Mouse (Mus musculus): ENCODE results near the gene Aplp2. TPM values are rescaled to one million over a fixed set of nuclear protein-coding genes. Genes with fewer than 3 reads are reported as not detected.

Gene Aplp2
- polyA plus RNA-seq, 1 experiment from 2014 or later = 167 TPM

DNA sequence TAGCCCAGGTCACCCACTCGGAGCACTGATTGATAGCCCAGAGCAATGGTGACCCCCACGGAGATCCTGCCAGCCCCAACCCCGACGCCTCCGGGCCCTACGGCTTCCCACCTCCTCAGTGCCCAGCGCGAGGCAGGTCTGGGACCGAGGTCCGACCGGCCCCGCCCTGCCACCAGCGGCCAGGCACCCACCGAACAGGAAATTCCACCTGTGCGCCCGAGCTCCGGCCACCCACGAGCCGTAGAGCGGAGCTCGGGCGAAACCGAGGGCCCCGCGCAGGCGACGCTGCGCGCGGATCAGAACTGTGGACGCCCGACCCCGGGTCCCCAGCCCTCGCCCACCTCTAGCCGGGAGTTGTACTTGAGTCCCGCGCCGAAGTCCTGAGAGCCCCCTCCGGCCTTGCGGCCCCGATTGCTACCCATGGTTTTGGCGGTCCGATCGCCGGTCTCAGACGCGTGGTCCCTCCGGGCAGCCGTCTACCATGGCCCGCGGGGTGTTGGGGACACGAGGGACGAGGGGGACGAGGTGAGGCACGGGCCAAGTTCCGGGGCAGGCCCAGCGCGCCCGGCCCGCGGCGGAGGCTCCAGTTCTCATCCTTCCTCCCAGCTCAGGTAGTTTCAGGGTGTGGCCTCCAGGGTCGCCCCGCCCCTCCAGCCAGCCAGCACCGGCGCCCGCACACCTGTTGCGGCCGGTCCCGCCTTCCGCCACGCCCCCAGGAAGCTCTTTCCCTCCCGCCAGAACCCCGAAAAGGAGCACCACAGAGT is 80.2 kb downstream of the Aplp2 start, which contains the start of gene St14:
St14 (minus strand) TSS at position 649 of the 764 bp plus-strand sequence.
- H3K4me2 ChIP-seq (ENCODE audit: low read depth, severe bottlenecking) = peak within 1 kb of the TSS; percentile 69
- DNase-seq (ENCODE audit: low spot score) (peak; percentile 55), ATAC-seq (ENCODE audit: insufficient number of reproducible peaks, low FRiP score, low TSS enrichment, low read depth) (0 out of 2 replicates have a peak, but pooled peaks have one; percentile 44)
- H3K9ac ChIP-seq (ENCODE audit: low read length) = peak within 1 kb of the TSS; percentile 27; the same call in 1 of the 2 replicates
- H3K27me3 ChIP-seq (ENCODE audit: control insufficient read depth, insufficient read depth, low read length) = peaks cover 46% of the 10 kb centered on the region
- no peak within 1 kb of the TSS for H3K27ac ChIP-seq (replicated peaks; ENCODE audit: low read depth, low read length)
- H3K4me1 ChIP-seq (ENCODE audit: control insufficient read depth, insufficient read depth, low read length) = 0 out of 2 replicates have a peak, but pooled peaks cover 2% of the 10 kb centered on the region
- peak within 1 kb of the TSS; percentile 38 for H3K4me3 ChIP-seq (ENCODE audit: low read depth, low read length)
- H3K9me3 ChIP-seq (ENCODE audit: control insufficient read depth, low read length) = no peaks in the 10 kb centered on the region
- WGBS = under 1% methylated on average over 73 of the region's 74 CpGs
- H3K36me3 ChIP-seq (ENCODE audit: control insufficient read depth, insufficient read depth, low read length) = no peaks in the 10 kb centered on the region

DNA sequence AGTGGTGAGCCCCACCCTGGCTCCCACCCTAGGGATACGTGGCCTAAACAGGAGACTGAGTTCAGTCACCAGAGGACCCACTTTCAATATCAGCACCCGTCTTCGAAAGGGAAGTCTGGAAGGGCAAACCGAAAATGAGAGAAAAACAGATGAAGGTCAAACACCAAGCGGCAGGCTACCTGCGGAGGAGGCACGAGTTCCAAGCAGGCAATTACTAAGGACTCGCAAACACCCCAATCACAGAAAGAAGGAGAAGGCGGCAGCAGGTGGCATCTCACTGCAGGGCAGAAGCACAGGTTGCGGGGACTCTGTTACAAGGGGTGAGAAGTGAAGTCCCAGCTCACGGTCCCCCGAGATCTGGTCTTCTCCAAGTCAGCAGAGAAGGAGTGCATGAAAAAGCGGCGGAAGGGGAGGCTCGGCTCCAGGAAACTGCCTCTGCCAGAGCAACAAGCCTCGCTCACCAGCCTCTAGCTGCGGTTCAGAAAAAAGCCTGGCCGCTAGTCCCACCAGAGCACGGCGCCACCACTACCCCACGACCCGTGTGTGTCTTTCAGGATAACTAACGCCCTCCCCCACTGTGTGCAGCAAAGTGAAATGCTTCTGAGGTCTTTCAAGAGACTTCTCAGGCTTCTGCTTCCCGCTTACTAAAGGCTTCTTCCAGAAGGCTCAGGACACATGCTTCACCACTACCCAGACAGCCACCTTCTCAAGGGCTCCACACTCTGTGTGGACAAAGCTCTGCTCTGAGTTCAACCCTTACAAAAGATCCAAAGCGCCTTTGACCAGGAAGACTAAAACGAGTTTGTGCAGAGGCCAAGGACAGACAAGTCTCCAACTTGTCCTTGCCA is 81.0 kb downstream of the Aplp2 start:
- Histone ChIP-seq H3K27ac (replicated peaks; ENCODE audit: low read depth, low read length) (no peak overlapping the region), H3K36me3 (ENCODE audit: control insufficient read depth, insufficient read depth, low read length) (no peaks in the 10 kb centered on the region), H3K9ac (ENCODE audit: low read length) (no peak overlapping the region), H3K9me3 (ENCODE audit: control insufficient read depth, low read length) (no peaks in the 10 kb centered on the region), H3K27me3 (ENCODE audit: control insufficient read depth, insufficient read depth, low read length) (peaks cover 46% of the 10 kb centered on the region), H3K4me3 (ENCODE audit: low read depth, low read length) (peak overlapping the region; percentile 38), H3K4me1 (ENCODE audit: control insufficient read depth, insufficient read depth, low read length) (0 out of 2 replicates have a peak, but pooled peaks cover 2% of the 10 kb centered on the region), H3K4me2 (ENCODE audit: low read depth, severe bottlenecking) (peak overlapping the region; percentile 69)
- DNase-seq (ENCODE audit: low spot score) (peak; percentile 53), ATAC-seq (ENCODE audit: insufficient number of reproducible peaks, low FRiP score, low TSS enrichment, low read depth) (no peak)
- 6% methylated on average over 26 of the region's 26 CpGs for WGBS

DNA sequence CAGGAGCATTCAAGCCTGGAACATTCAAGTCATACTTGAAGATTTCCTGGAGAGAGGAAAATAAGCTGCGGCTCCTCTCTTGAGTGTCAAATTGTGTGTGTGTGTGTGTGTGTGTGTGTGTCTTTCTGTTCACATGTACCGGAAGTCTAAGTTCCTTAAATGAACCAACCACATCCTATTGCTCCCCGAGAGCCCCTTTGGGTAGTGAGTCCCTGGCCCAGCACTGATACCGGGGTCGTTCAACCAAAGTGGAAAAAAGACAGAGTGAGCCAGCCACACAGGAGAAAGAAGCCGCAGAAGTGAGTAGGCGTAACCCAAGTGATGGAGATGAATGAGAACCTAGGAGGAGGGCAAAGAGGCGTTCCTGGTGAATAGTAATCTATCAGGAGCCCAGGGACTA is 81.7 kb downstream of the Aplp2 start:
- WGBS = 53% methylated on average over 8 of the region's 8 CpGs
- ATAC-seq (ENCODE audit: insufficient number of reproducible peaks, low FRiP score, low TSS enrichment, low read depth) (no peak), DNase-seq (ENCODE audit: low spot score) (no peak)
- H3K4me3 ChIP-seq (ENCODE audit: low read depth, low read length) = no peak overlapping the region
- H3K9ac ChIP-seq (ENCODE audit: low read length) = no peak overlapping the region
- 0 out of 2 replicates have a peak, but pooled peaks cover 2% of the 10 kb centered on the region for H3K4me1 ChIP-seq (ENCODE audit: control insufficient read depth, insufficient read depth, low read length)
- H3K4me2 ChIP-seq (ENCODE audit: low read depth, severe bottlenecking) = no peak overlapping the region
- no peaks in the 10 kb centered on the region for H3K9me3 ChIP-seq (ENCODE audit: control insufficient read depth, low read length)
- no peaks in the 10 kb centered on the region for H3K36me3 ChIP-seq (ENCODE audit: control insufficient read depth, insufficient read depth, low read length)
- no peak overlapping the region for H3K27ac ChIP-seq (replicated peaks; ENCODE audit: low read depth, low read length)
- H3K27me3 ChIP-seq (ENCODE audit: control insufficient read depth, insufficient read depth, low read length) = peaks cover 46% of the 10 kb centered on the region

DNA sequence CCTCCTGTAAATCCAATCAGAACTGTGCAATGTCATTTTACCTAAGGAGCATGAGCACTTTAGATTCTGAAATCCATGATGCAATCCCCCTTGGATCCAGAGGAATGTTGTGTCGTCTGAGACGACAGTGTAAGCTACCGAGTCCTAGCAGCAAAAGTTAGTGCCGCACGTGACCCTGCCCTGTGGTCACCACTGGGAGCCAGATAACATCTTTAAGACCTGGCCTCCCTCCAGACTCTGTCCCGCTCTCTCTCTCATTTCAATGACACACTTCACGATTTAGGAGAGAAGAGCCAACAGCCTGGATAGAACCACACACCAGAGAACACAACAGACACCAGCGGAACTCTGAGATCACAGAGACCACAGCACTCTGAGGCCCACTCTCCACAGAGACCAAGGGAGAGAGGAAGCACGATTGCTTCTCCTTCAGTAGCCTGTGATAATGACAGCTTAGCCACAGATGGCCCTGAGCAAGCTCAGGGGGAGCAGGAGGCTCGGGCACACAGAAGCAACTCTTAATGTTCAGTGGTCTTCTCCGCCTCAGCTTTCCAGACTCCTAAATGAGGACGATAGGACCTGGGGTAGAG is 83.6 kb downstream of the Aplp2 start:
- Histone ChIP-seq H3K27ac (replicated peaks; ENCODE audit: low read depth, low read length) (no peak overlapping the region), H3K4me2 (ENCODE audit: low read depth, severe bottlenecking) (no peak overlapping the region), H3K4me1 (ENCODE audit: control insufficient read depth, insufficient read depth, low read length) (0 out of 2 replicates have a peak, but pooled peaks cover 2% of the 10 kb centered on the region), H3K27me3 (ENCODE audit: control insufficient read depth, insufficient read depth, low read length) (peaks cover 46% of the 10 kb centered on the region), H3K4me3 (ENCODE audit: low read depth, low read length) (no peak overlapping the region), H3K36me3 (ENCODE audit: control insufficient read depth, insufficient read depth, low read length) (no peaks in the 10 kb centered on the region), H3K9ac (ENCODE audit: low read length) (no peak overlapping the region), H3K9me3 (ENCODE audit: control insufficient read depth, low read length) (no peaks in the 10 kb centered on the region)
- DNase-seq (ENCODE audit: low spot score) (no peak), ATAC-seq (ENCODE audit: insufficient number of reproducible peaks, low FRiP score, low TSS enrichment, low read depth) (no peak)
- 79% methylated on average over 12 of the region's 12 CpGs for WGBS

DNA sequence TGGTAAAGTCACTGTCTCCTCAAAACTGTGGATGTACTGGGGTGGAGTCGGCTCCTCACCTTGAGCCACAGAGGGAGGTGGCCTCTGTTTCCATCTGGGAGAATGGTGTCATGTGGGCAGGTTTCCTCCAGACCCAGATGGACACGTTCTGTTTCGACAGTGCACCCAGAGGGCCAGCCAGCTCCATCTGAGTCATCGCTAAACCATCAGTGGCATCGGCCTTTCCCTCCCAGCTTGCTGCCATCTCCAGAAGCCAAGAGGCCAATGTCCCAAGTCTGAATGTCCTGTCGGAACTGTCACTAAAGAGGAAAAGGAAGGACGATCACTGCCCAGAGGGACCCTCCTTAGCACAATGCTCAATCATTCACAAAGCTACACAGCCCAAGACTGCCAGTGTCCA is 85.5 kb downstream of the Aplp2 start:
- Histone ChIP-seq H3K4me2 (ENCODE audit: low read depth, severe bottlenecking) (no peak overlapping the region), H3K27ac (replicated peaks; ENCODE audit: low read depth, low read length) (no peak overlapping the region), H3K36me3 (ENCODE audit: control insufficient read depth, insufficient read depth, low read length) (no peaks in the 10 kb centered on the region), H3K4me1 (ENCODE audit: control insufficient read depth, insufficient read depth, low read length) (peaks cover 5% of the 10 kb centered on the region; the same call in 1 of the 2 replicates), H3K9ac (ENCODE audit: low read length) (no peak overlapping the region), H3K27me3 (ENCODE audit: control insufficient read depth, insufficient read depth, low read length) (peaks cover 27% of the 10 kb centered on the region), H3K9me3 (ENCODE audit: control insufficient read depth, low read length) (no peaks in the 10 kb centered on the region), H3K4me3 (ENCODE audit: low read depth, low read length) (no peak overlapping the region)
- DNase-seq (ENCODE audit: low spot score) (no peak), ATAC-seq (ENCODE audit: insufficient number of reproducible peaks, low FRiP score, low TSS enrichment, low read depth) (no peak)
- WGBS = 89% methylated on average over 7 of the region's 7 CpGs

DNA sequence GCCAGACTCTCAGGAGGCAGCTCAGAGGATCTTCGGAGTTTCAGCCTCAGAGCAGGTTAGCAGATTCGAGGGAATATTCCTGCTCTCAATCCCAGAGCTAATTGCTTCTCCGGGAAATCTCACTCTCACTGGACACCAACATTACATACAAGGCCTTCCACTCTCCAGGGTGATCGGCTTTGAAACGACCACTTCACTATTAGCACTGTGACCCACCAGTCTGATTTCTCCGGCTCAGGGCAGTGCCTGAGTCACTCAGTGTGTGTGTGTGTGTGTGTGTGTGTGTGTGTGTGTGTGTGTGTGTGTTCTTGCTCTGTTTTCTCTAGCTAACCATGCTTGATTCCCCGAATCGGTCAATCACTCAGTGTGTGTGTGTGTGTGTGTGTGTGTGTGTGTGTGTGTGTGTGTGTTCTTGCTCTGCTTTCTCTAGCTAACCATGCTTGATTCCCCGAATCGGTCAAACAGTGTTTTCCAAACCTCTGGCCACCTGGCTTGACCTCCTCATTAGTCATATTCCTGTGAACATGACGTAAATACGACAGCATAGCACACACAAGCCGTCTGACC is 89.1 kb downstream of the Aplp2 start:
- ATAC-seq (ENCODE audit: insufficient number of reproducible peaks, low FRiP score, low TSS enrichment, low read depth) = no peak
- no peak for DNase-seq (ENCODE audit: low spot score)
- Histone ChIP-seq H3K4me3 (ENCODE audit: low read depth, low read length) (no peak overlapping the region), H3K36me3 (ENCODE audit: control insufficient read depth, insufficient read depth, low read length) (no peaks in the 10 kb centered on the region), H3K4me2 (ENCODE audit: low read depth, severe bottlenecking) (no peak overlapping the region), H3K27ac (replicated peaks; ENCODE audit: low read depth, low read length) (no peak overlapping the region), H3K9me3 (ENCODE audit: control insufficient read depth, low read length) (no peaks in the 10 kb centered on the region), H3K27me3 (ENCODE audit: control insufficient read depth, insufficient read depth, low read length) (no peaks in the 10 kb centered on the region), H3K4me1 (ENCODE audit: control insufficient read depth, insufficient read depth, low read length) (peaks cover 22% of the 10 kb centered on the region), H3K9ac (ENCODE audit: low read length) (no peak overlapping the region)
- WGBS = 64% methylated on average over 13 of the region's 13 CpGs

DNA sequence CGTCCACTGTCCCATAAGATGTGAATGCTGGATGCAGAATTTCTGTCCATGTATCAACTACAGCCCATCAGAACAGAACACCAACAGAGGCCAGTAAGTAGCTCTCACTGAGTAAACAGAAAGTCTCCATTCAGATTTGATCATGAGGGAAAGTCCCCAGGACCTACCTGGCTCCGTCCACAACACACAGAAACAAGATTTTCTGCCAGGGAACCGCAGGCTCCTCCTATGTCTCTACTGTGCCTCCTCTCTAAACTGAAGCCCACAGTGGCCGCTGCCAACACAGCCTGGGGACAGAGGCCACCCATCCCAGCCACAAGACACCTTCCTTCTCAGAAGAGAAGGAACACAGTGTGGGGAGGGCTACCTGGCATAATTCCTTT is 91.1 kb downstream of the Aplp2 start:
- no peak for ATAC-seq (ENCODE audit: insufficient number of reproducible peaks, low FRiP score, low TSS enrichment, low read depth)
- H3K27ac ChIP-seq (replicated peaks; ENCODE audit: low read depth, low read length) = peak overlapping the region; percentile 47; the same call in 1 of the 2 replicates
- 36% methylated on average over 4 of the region's 4 CpGs for WGBS

More for the DNA sequence above, 91.1 kb downstream of the Aplp2 start:
- peaks cover 22% of the 10 kb centered on the region for H3K4me1 ChIP-seq (ENCODE audit: control insufficient read depth, insufficient read depth, low read length)
- H3K27me3 ChIP-seq (ENCODE audit: control insufficient read depth, insufficient read depth, low read length) = no peaks in the 10 kb centered on the region
- H3K9me3 ChIP-seq (ENCODE audit: control insufficient read depth, low read length) = no peaks in the 10 kb centered on the region
- no peak for DNase-seq (ENCODE audit: low spot score)
- H3K4me2 ChIP-seq (ENCODE audit: low read depth, severe bottlenecking) = no peak overlapping the region
- H3K9ac ChIP-seq (ENCODE audit: low read length) = no peak overlapping the region
- H3K4me3 ChIP-seq (ENCODE audit: low read depth, low read length) = no peak overlapping the region
- no peaks in the 10 kb centered on the region for H3K36me3 ChIP-seq (ENCODE audit: control insufficient read depth, insufficient read depth, low read length)
